ENCODE assay signal across 8 mouse cellular contexts in the genomic region with DNA sequence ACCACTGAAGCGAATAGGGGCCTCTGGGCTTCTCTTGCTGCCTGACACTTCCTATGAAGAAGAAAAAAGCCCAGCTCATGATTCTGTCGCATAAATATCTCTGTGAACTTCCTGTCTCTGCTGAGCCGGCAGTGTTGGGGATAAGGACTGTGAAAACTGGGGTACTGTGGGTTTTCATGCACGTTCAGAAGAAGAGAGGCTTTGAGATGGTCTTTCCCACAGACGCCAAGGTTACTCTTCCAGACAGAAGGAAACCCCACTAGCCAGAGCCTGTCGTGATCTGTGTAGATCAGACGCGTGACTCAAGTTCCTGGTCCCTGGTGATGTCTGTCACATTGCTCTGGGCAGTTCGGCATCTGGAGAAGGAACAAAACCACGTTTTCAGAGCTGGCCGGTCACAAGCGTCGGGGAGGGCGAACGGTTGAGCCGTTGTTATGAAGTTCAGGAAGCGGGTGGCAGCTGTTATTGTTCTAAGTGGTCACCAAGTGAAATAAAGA. TPM values are rescaled to one million over a fixed set of nuclear protein-coding genes. Genes with fewer than 3 reads are reported as not detected.
DNase-seq lines count a peak whose midpoint lies in the region; ATAC-seq and TF ChIP-seq lines count a peak whose summit lies in the region.

No protein-coding gene starts in this region.

- 47% methylated on average over 17 of the region's 17 CpGs for WGBS in liver, embryonic 11.5 days
- WGBS in forebrain, embryonic 14.5 days, result 84% methylated on average over 17 of the region's 17 CpGs

- H3K27me3 ChIP-seq in liver, embryonic 11.5 days (replicated peaks; ENCODE audit: control insufficient read depth, insufficient read depth, low read length), result no peaks in the 10 kb centered on the region
- no peaks in the 10 kb centered on the region for H3K27me3 ChIP-seq in splenic B cell, adult 2 months (ENCODE audit: control insufficient read depth, insufficient read depth, low read length, poor library complexity, severe bottlenecking)
- H3K27me3 ChIP-seq in forebrain, embryonic 14.5 days (replicated peaks; ENCODE audit: control insufficient read depth, insufficient read depth, low read length), result no peaks in the 10 kb centered on the region

- peak overlapping the region; percentile 86; the same call in 1 of the 2 replicates for H3K27ac ChIP-seq in cortical plate, adult 2 months (ENCODE audit: insufficient read depth, low read length)
- H3K27ac ChIP-seq in liver, embryonic 11.5 days (ENCODE audit: low read depth, low read length), result peak overlapping the region; percentile 59
- H3K27ac ChIP-seq in forebrain, embryonic 14.5 days (ENCODE audit: low read depth, low read length), result no peak overlapping the region

- ATAC-seq in liver, embryonic 11.5 days (replicated peaks; ENCODE audit: low FRiP score), result no peak
- ATAC-seq in forebrain, embryonic 14.5 days, result no peak

- no peaks in the 10 kb centered on the region for H3K36me3 ChIP-seq in liver, embryonic 11.5 days (ENCODE audit: control insufficient read depth, insufficient read depth, low read length)
- peaks cover 6% of the 10 kb centered on the region; the same call in 1 of the 2 replicates for H3K36me3 ChIP-seq in splenic B cell, adult 2 months (ENCODE audit: control insufficient read depth, insufficient read depth, low read length, poor library complexity, severe bottlenecking)
- no peaks in the 10 kb centered on the region for H3K36me3 ChIP-seq in forebrain, embryonic 14.5 days (ENCODE audit: control insufficient read depth, insufficient read depth, low read length)

- no peak for TF ChIP-seq CTCF in cortical plate, adult 2 months (IDR thresholded peaks at IDR 0.05; ENCODE audit: extremely low read depth, insufficient read depth, low read length)

- H3K4me3 ChIP-seq in cortical plate, adult 2 months (ENCODE audit: insufficient read depth, low read length), result no peak overlapping the region
- H3K4me3 ChIP-seq in liver, embryonic 11.5 days (ENCODE audit: low read depth, low read length), result no peak overlapping the region
- no peak overlapping the region for H3K4me3 ChIP-seq in forebrain, embryonic 14.5 days (ENCODE audit: low read depth, low read length)

- H3K4me1 ChIP-seq in cortical plate, adult 2 months (ENCODE audit: control insufficient read depth, insufficient read depth, low read length), result no peaks in the 10 kb centered on the region
- H3K4me1 ChIP-seq in liver, embryonic 11.5 days (replicated peaks; ENCODE audit: control insufficient read depth, insufficient read depth, low read length), result peaks cover 47% of the 10 kb centered on the region
- H3K4me1 ChIP-seq in forebrain, embryonic 14.5 days (ENCODE audit: control insufficient read depth, insufficient read depth, low read length), result no peaks in the 10 kb centered on the region

- H3K4me2 ChIP-seq in liver, embryonic 11.5 days, result peak overlapping the region; percentile 39
- H3K4me2 ChIP-seq in forebrain, embryonic 14.5 days (ENCODE audit: low read length), result no peak overlapping the region

- H3K9me3 ChIP-seq in liver, embryonic 11.5 days (ENCODE audit: control insufficient read depth, low read length), result no peaks in the 10 kb centered on the region
- no peaks in the 10 kb centered on the region for H3K9me3 ChIP-seq in forebrain, embryonic 14.5 days (replicated peaks; ENCODE audit: control insufficient read depth, low read length)

- no peak for TF ChIP-seq POLR2A in cortical plate, adult 2 months (IDR thresholded peaks at IDR 0.05; ENCODE audit: extremely low read depth, insufficient read depth, low read length)

- peak; percentile 88 for DNase-seq in layer of hippocampus, adult 9-11 months
- no peak for DNase-seq in layer of hippocampus, postnatal 36 days
- peak; percentile 46 for DNase-seq in heart, postnatal 4 days
- DNase-seq in liver, embryonic 11.5 days (ENCODE audit: low spot score), result no peak
- peak; percentile 71 for DNase-seq in splenic B cell, adult 2 months (ENCODE audit: low read depth, low spot score)
- no peak for DNase-seq in ovary, postnatal 36 days (ENCODE audit: low spot score)
- no peak for DNase-seq in forebrain, embryonic 14.5 days (ENCODE audit: low spot score)

- peak overlapping the region; percentile 7; the same call in 1 of the 2 replicates for H3K9ac ChIP-seq in liver, embryonic 11.5 days (ENCODE audit: low read depth, low read length)
- H3K9ac ChIP-seq in forebrain, embryonic 14.5 days (ENCODE audit: low read length), result no peak overlapping the region

RNA-seq across cellular contexts. Expression of a gene that starts 20.1 kb away (rescaled TPM):
- 10 to 100 TPM; 14.8 to 20.7 TPM for total RNA-seq in layer of hippocampus, postnatal 36 days (2021)
- 18.2 and 18.3 TPM in 2 replicates for polyA plus RNA-seq in cortical plate, adult 2 months (2012; rRNA removed)
- total RNA-seq in heart, postnatal 4 days (2021), result 10 to 100 TPM; 10.7 to 15.6 TPM
- polyA plus RNA-seq in liver, embryonic 11.5 days (2014; fragmentation: Nextera tagmentation; extraction: Ambion mirVana), result 30.8 and 31.0 TPM in 2 replicates
- 3.3 and 5.3 TPM in 2 replicates for polyA plus RNA-seq in forebrain, embryonic 14.5 days (2014; fragmentation: Nextera tagmentation; extraction: Ambion mirVana)

Comparison
In these comparisons a context has a peak if more than half of its experiments do, and no peak if none do; other contexts are left out.
1. DNase-seq: peak in layer of hippocampus, adult 9-11 months (single experiment), heart, postnatal 4 days (single experiment) and splenic B cell, adult 2 months (single experiment); none in layer of hippocampus, postnatal 36 days (0 of 2), liver, embryonic 11.5 days (single experiment), ovary, postnatal 36 days (single experiment) and forebrain, embryonic 14.5 days (single experiment).